Mouse (Mus musculus): ENCODE results near the gene Snupn.

DNA sequence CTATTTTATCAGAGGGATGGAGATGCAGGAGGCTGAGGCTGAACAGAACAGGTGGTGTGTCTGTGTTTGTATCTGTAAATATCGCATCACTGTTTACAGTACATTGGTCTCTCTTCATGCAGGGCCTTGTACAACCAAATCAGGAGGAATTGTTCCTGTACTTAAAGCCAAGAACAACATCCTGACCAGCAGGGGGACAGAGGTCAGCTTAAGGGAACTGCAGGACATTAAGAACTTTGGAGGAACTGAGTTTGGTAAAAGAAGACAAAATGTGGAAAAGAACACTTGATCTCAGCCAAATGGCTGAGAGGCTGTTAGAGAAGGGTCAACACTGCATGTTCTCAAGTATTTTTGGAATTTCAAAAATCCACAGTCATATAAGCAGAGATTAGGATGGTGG is 64.1 kb downstream of the Snupn start:
- TF ChIP-seq CTCF (IDR thresholded peaks at IDR 0.05; ENCODE audit: low read depth, low read length) (no peak), POLR2A (IDR thresholded peaks at IDR 0.05; ENCODE audit: insufficient read depth, low read length) (no peak), EP300 (IDR thresholded peaks at IDR 0.05; ENCODE audit: insufficient read depth, low read depth, low read length) (no peak)

Data from ES-Bruce4 (cell line).